Mouse (Mus musculus) natural killer cell, adult 2 months (primary cell): ENCODE data around the gene Tmem202.

Experiments used
- DNase-seq, 2 experiments: peaks; one replicate each; pipeline ENCODE4 v3.0.0; 2022; ENCODE audit warnings: low spot score in 2 of 2

Tmem202 gene

GRCm38 (mm10) chr9:59533422-59533821, 6.2 kb downstream of the Tmem202 start:
- no peak for DNase-seq

- DNase-seq: no peak
Observed at GRCm38 (mm10) chr9:59531645-59532044, 8.0 kb downstream of the Tmem202 start.

- no peak for DNase-seq
Observed at GRCm38 (mm10) chr9:59528274-59528673, 11.4 kb downstream of the Tmem202 start.

- DNase-seq: no peak
Observed at GRCm38 (mm10) chr9:59527580-59527979, 12.1 kb downstream of the Tmem202 start.

- DNase-seq: no peak
Observed at GRCm38 (mm10) chr9:59526727-59527126, 12.9 kb downstream of the Tmem202 start.

- no peak for DNase-seq
Observed at GRCm38 (mm10) chr9:59522906-59523305, 16.7 kb downstream of the Tmem202 start.

GRCm38 (mm10) chr9:59519396-59519795, 20.3 kb downstream of the Tmem202 start:
- no peak for DNase-seq

- no peak for DNase-seq
Observed at GRCm38 (mm10) chr9:59518976-59519375, 20.7 kb downstream of the Tmem202 start.

GRCm38 (mm10) chr9:59517127-59517526, 22.5 kb downstream of the Tmem202 start:
- DNase-seq: no peak

GRCm38 (mm10) chr9:59515069-59515468, 24.6 kb downstream of the Tmem202 start:
- no peak for DNase-seq

GRCm38 (mm10) chr9:59512381-59512780, 27.3 kb downstream of the Tmem202 start:
- DNase-seq: no peak

GRCm38 (mm10) chr9:59508146-59508545, 31.5 kb downstream of the Tmem202 start:
- no peak for DNase-seq

- DNase-seq: no peak
Observed at GRCm38 (mm10) chr9:59487331-59487730, 52.3 kb downstream of the Tmem202 start.

- DNase-seq: peak; percentile 98 to 99
Observed at GRCm38 (mm10) chr9:59486549-59487065, 53.0 kb downstream of the Tmem202 start, which contains the start of gene Arih1. TSS of gene Arih1 (minus strand) at chr9:59486618.

- no peak for DNase-seq
Observed at GRCm38 (mm10) chr9:59486076-59486518, 53.5 kb downstream of the Tmem202 start.

GRCm38 (mm10) chr9:59485511-59486075, 54.1 kb downstream of the Tmem202 start:
- DNase-seq: peak; percentile 58 to 61

- DNase-seq: no peak
Observed at GRCm38 (mm10) chr9:59484760-59485159, 54.9 kb downstream of the Tmem202 start.

- peak; percentile 47 to 64 for DNase-seq
Observed at GRCm38 (mm10) chr9:59482419-59482818, 57.2 kb downstream of the Tmem202 start.

- DNase-seq: no peak
Observed at GRCm38 (mm10) chr9:59476617-59477016, 63.0 kb downstream of the Tmem202 start.

GRCm38 (mm10) chr9:59474838-59475237, 64.8 kb downstream of the Tmem202 start:
- no peak for DNase-seq

GRCm38 (mm10) chr9:59473171-59473570, 66.5 kb downstream of the Tmem202 start:
- no peak for DNase-seq

- no peak for DNase-seq
Observed at GRCm38 (mm10) chr9:59469446-59469845, 70.2 kb downstream of the Tmem202 start.
